20 mouse cellular contexts compared by ENCODE assay signal in the genomic region with DNA sequence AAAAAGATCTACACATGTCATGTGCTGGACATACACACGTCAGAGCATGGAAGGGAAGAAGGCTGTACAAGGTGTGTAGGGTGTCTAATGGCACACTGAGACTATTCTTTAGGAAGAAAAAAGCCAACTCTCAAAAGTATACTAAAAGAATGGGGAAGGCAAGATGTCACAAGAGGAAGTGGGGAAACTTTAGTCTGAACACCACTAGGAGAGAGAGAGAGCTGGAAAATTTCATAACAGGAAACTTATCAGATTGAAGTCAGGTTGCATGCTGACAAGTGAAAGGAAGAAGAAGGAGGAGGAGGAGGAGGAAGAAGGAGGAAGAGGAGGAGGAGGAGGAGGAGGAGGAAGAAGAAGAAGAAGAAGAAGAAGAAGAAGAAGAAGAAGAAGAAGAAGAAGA.
"Had no signal": no experiment of that assay in that cellular context is flagged by ENCODE, and none has a peak within 500 bp of the region (broad histone marks: within the 10 kb centered on the region; RNA-seq: fewer than 3 reads in every experiment).

No protein-coding gene starts in this region.

- H3K4me1 ChIP-seq: megakaryocyte, embryonic 14.5 days; midbrain, embryonic 13.5 days; midbrain, embryonic 15.5 days; neural tube, embryonic 13.5 days; neural tube, embryonic 15.5 days; stomach, embryonic 15.5 days had no signal

- H3K9me3 ChIP-seq: megakaryocyte, embryonic 14.5 days; midbrain, embryonic 13.5 days; midbrain, embryonic 15.5 days; neural tube, embryonic 13.5 days; neural tube, embryonic 15.5 days; stomach, embryonic 15.5 days had no signal

- H3K4me3 ChIP-seq: megakaryocyte, embryonic 14.5 days; midbrain, embryonic 13.5 days; midbrain, embryonic 15.5 days; myocyte; neural tube, embryonic 13.5 days; neural tube, embryonic 15.5 days; stomach, embryonic 15.5 days had no signal

- H3K4me2 ChIP-seq: lung, embryonic 14.5 days; midbrain, embryonic 11.5 days; midbrain, embryonic 13.5 days; midbrain, embryonic 15.5 days; neural tube, embryonic 13.5 days; neural tube, embryonic 15.5 days; stomach, embryonic 15.5 days had no signal

- H3K27ac ChIP-seq: liver, embryonic 14.5 days; macrophage; midbrain, embryonic 13.5 days; midbrain, embryonic 15.5 days; neural tube, embryonic 13.5 days; neural tube, embryonic 15.5 days; stomach, embryonic 15.5 days; stomach, postnatal 0 days had no signal

- ATAC-seq: midbrain, embryonic 13.5 days; midbrain, embryonic 15.5 days had no signal

- H3K27me3 ChIP-seq: megakaryocyte, embryonic 14.5 days; midbrain, embryonic 13.5 days; midbrain, embryonic 15.5 days; neural tube, embryonic 13.5 days; neural tube, embryonic 15.5 days; stomach, embryonic 15.5 days had no signal

- H3K9ac ChIP-seq: liver, embryonic 14.5 days; lung, embryonic 14.5 days; midbrain, embryonic 13.5 days; midbrain, embryonic 15.5 days; neural tube, embryonic 13.5 days; neural tube, embryonic 15.5 days; stomach, embryonic 15.5 days had no signal

- H3K36me3 ChIP-seq: midbrain, embryonic 13.5 days; midbrain, embryonic 15.5 days; neural tube, embryonic 13.5 days; neural tube, embryonic 15.5 days; stomach, embryonic 15.5 days had no signal

- DNase-seq: lung, adult 18-20 months; lung, embryonic 14.5 days; lung, postnatal 10 days; retina, postnatal 1 day; right cerebral cortex, adult 18-20 months; spleen, adult 18-20 months; thymus, adult 2 months; thymus, postnatal 25 days; thymus, postnatal 4 days had no signal
